Mouse (Mus musculus) stomach, embryonic 16.5 days (tissue): ENCODE results near the gene Tas1r2. TPM values are rescaled to one million over a fixed set of nuclear protein-coding genes. Genes with fewer than 3 reads are reported as not detected.

Experiments
- ATAC-seq: fragments of 200-750 bp; cut with Nextera tagmentation; 2 replicates; pipeline ENCODE4 v1.8.0; 2017; ENCODE audit warnings: moderate number of reproducible peaks, moderate TSS enrichment; ENCODE audit not compliant: insufficient read depth, low FRiP score
- H3K27ac ChIP-seq: fragments of 300-500 bp; sonication (generic); 2 replicates; pipeline ENCODE4 v1.5.1; 2014; ENCODE audit warnings: low read length
- H3K27me3 ChIP-seq: fragments of 300-500 bp; sonication (generic); 2 replicates; pipeline ENCODE4 v1.6.1; 2014; ENCODE audit warnings: low read length, control low read depth, mixed read lengths; ENCODE audit not compliant: control insufficient read depth, insufficient read depth
- H3K36me3 ChIP-seq: fragments of 300-500 bp; sonication (generic); 2 replicates; pipeline ENCODE4 v1.6.1; 2014; ENCODE audit warnings: low read length; ENCODE audit not compliant: control insufficient read depth, insufficient read depth
- H3K4me1 ChIP-seq: fragments of 300-500 bp; sonication (generic); 2 replicates; pipeline ENCODE4 v1.6.1; 2014; ENCODE audit warnings: low read length, control low read depth, mixed read lengths; ENCODE audit not compliant: control insufficient read depth, insufficient read depth
- H3K4me2 ChIP-seq: fragments of 300-500 bp; sonication (generic); 2 replicates; pipeline ENCODE4 v1.6.1; 2014; ENCODE audit warnings: low read depth, low read length, mixed read lengths
- H3K4me3 ChIP-seq: fragments of 300-500 bp; sonication (generic); replicated peaks from 2 replicates; pipeline ENCODE4 v1.5.1; 2014; ENCODE audit warnings: mild to moderate bottlenecking, low read length
- H3K9ac ChIP-seq: fragments of 300-500 bp; sonication (generic); 2 replicates; pipeline ENCODE4 v1.6.1; 2014; ENCODE audit warnings: low read length
- H3K9me3 ChIP-seq: fragments of 300-500 bp; sonication (generic); replicated peaks from 2 replicates; pipeline ENCODE4 v1.6.1; 2016; ENCODE audit warnings: low read length, control low read depth; ENCODE audit not compliant: control insufficient read depth
- WGBS: fragments of 180-500 bp; shearing (Covaris S2); extraction: QIAGEN DNeasy Blood & Tissue Kit; methylation state at CpG from one replicate; pipeline ENCODE4 v1.1.7; 2014; 5-methylcytosine and 5-hydroxymethylcytosine counted together
- polyA plus RNA-seq: library from polyadenylated mRNA; unstranded; fragments of >200 nt; fragmentation: Nextera tagmentation; extraction: Ambion mirVana; gene quantifications from 2 replicates; pipeline ENCODE4 v1.2.1, GENCODE M21; 2015

Tas1r2 gene
- not detected in 2 replicates for polyA plus RNA-seq

GRCm38 (mm10) chr4:139653238-139653637 lies at the start of gene Tas1r2:
Tas1r2 (plus strand) TSS chr4:139653538.
- no peaks in the 10 kb centered on the region for H3K27me3 ChIP-seq
- no peak within 1 kb of the TSS for H3K9ac ChIP-seq
- no peak for ATAC-seq
- WGBS, result 83% methylated on average over 8 of the region's 8 CpGs
- H3K9me3 ChIP-seq, result no peaks in the 10 kb centered on the region
- H3K4me2 ChIP-seq, result no peak within 1 kb of the TSS
- H3K27ac ChIP-seq, result no peak within 1 kb of the TSS
- no peak within 1 kb of the TSS for H3K4me3 ChIP-seq
- no peaks in the 10 kb centered on the region for H3K4me1 ChIP-seq
- H3K36me3 ChIP-seq, result no peaks in the 10 kb centered on the region; the same call in 1 of the 2 replicates

GRCm38 (mm10) chr4:139605216-139605615 lies 48.1 kb upstream of the Tas1r2 start:
- Histone ChIP-seq H3K9ac (no peak overlapping the region), H3K4me1 (peaks cover 21% of the 10 kb centered on the region), H3K9me3 (no peaks in the 10 kb centered on the region), H3K27me3 (no peaks in the 10 kb centered on the region), H3K27ac (no peak overlapping the region), H3K4me2 (no peak overlapping the region), H3K4me3 (no peak overlapping the region), H3K36me3 (no peaks in the 10 kb centered on the region)
- ATAC-seq, result no peak
- 85% methylated on average over 11 of the region's 11 CpGs for WGBS

GRCm38 (mm10) chr4:139606732-139607131 lies 46.6 kb upstream of the Tas1r2 start:
- no peaks in the 10 kb centered on the region for H3K36me3 ChIP-seq

GRCm38 (mm10) chr4:139608975-139609374 lies 44.4 kb upstream of the Tas1r2 start:
- Histone ChIP-seq H3K4me2 (no peak overlapping the region), H3K4me1 (0 out of 2 replicates have a peak, but pooled peaks cover 2% of the 10 kb centered on the region), H3K9me3 (peaks cover 8% of the 10 kb centered on the region; the same call in 1 of the 2 replicates), H3K27ac (no peak overlapping the region), H3K4me3 (no peak overlapping the region), H3K36me3 (peaks cover 9% of the 10 kb centered on the region; the same call in 1 of the 2 replicates), H3K9ac (no peak overlapping the region), H3K27me3 (no peaks in the 10 kb centered on the region)
- no peak for ATAC-seq
- 57% methylated on average over 4 of the region's 4 CpGs for WGBS

More at GRCm38 (mm10) chr4:139606732-139607131, 46.6 kb upstream of the Tas1r2 start:
- Histone ChIP-seq H3K4me1 (peaks cover 18% of the 10 kb centered on the region), H3K4me3 (no peak overlapping the region), H3K4me2 (no peak overlapping the region), H3K9ac (no peak overlapping the region), H3K27ac (no peak overlapping the region), H3K27me3 (no peaks in the 10 kb centered on the region), H3K9me3 (no peaks in the 10 kb centered on the region)
- ATAC-seq, result no peak
- 91% methylated on average over 5 of the region's 5 CpGs for WGBS

- Histone ChIP-seq H3K9ac (peak overlapping the region; percentile 35), H3K4me1 (0 out of 2 replicates have a peak, but pooled peaks cover 2% of the 10 kb centered on the region), H3K4me3 (no peak overlapping the region), H3K36me3 (peaks cover 18% of the 10 kb centered on the region), H3K27ac (peak overlapping the region; percentile 67), H3K27me3 (no peaks in the 10 kb centered on the region; the same call in 1 of the 2 replicates), H3K4me2 (no peak overlapping the region; the same call in 1 of the 2 replicates), H3K9me3 (peaks cover 8% of the 10 kb centered on the region; the same call in 1 of the 2 replicates)
- 62% methylated on average over 6 of the region's 6 CpGs for WGBS
- no peak for ATAC-seq
Measured at GRCm38 (mm10) chr4:139610954-139611353, 42.4 kb upstream of the Tas1r2 start.

GRCm38 (mm10) chr4:139611542-139611953 lies 41.8 kb upstream of the Tas1r2 start:
- peak overlapping the region; percentile 27; the same call in 1 of the 2 replicates for H3K27ac ChIP-seq
- peak overlapping the region; percentile 42 for H3K4me2 ChIP-seq

GRCm38 (mm10) chr4:139614524-139615260 lies 38.6 kb upstream of the Tas1r2 start:
- H3K27me3 ChIP-seq, result no peaks in the 10 kb centered on the region; the same call in 1 of the 2 replicates

More at GRCm38 (mm10) chr4:139611542-139611953, 41.8 kb upstream of the Tas1r2 start:
- Histone ChIP-seq H3K36me3 (peaks cover 18% of the 10 kb centered on the region), H3K27me3 (no peaks in the 10 kb centered on the region; the same call in 1 of the 2 replicates), H3K4me3 (no peak overlapping the region; the same call in 1 of the 2 replicates), H3K9me3 (peaks cover 8% of the 10 kb centered on the region; the same call in 1 of the 2 replicates), H3K4me1 (0 out of 2 replicates have a peak, but pooled peaks cover 2% of the 10 kb centered on the region), H3K9ac (0 out of 2 replicates have a peak overlapping the region, but pooled peaks have one; percentile 39)
- 10% methylated on average over 10 of the region's 10 CpGs for WGBS
- ATAC-seq, result peak; percentile 67; the same call in 1 of the 2 replicates

GRCm38 (mm10) chr4:139616276-139617000 lies 36.9 kb upstream of the Tas1r2 start:
- Histone ChIP-seq H3K27ac (peak overlapping the region; percentile 77), H3K9me3 (peaks cover 8% of the 10 kb centered on the region; the same call in 1 of the 2 replicates), H3K36me3 (peaks cover 18% of the 10 kb centered on the region), H3K27me3 (no peaks in the 10 kb centered on the region; the same call in 1 of the 2 replicates), H3K4me1 (no peaks in the 10 kb centered on the region; the same call in 1 of the 2 replicates), H3K4me3 (peak overlapping the region; percentile 50), H3K4me2 (peak overlapping the region; percentile 45), H3K9ac (peak overlapping the region; percentile 59)
- peak; percentile 90 for ATAC-seq
- 13% methylated on average over 24 of the region's 24 CpGs for WGBS

More at GRCm38 (mm10) chr4:139614524-139615260, 38.6 kb upstream of the Tas1r2 start:
- Histone ChIP-seq H3K9me3 (peaks cover 8% of the 10 kb centered on the region; the same call in 1 of the 2 replicates), H3K4me1 (peaks cover 2% of the 10 kb centered on the region; the same call in 1 of the 2 replicates), H3K36me3 (peaks cover 18% of the 10 kb centered on the region), H3K9ac (no peak overlapping the region), H3K27ac (no peak overlapping the region), H3K4me3 (no peak overlapping the region), H3K4me2 (no peak overlapping the region)
- ATAC-seq, result no peak
- 89% methylated on average over 21 of the region's 21 CpGs for WGBS
